Mouse (Mus musculus): ENCODE results near the gene Lsm14a. TPM values are rescaled to one million over a fixed set of nuclear protein-coding genes. Genes with fewer than 3 reads are reported as not detected.
"Not testable (repeated sequence)": the region's sequence is repeated elsewhere in the genome, so short reads cannot be mapped to it uniquely, and the experiment has no call there.

Gene Lsm14a
- polyA plus RNA-seq, 1 experiment from 2014 or later = 110 TPM

DNA sequence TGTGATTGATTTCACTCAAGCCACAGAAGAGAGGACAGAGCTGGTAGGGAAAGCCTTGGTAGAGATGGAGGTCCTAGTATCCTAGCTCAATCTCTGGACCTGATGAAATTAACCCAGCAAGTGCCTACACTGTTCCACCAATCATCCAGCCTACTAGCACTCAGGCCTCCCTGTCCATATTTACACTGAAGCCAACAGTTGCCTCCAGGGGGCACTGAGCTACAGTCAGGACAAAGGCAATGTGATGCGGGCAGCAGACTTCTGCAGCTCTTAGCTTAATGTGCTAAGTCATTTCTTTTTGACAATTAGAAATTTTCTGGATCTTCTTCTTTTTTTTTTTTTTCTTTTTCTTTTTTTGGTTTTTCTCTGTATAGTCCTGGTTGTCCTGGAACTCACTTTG lies 41.1 kb downstream of the Lsm14a start:
- H3K4me1 ChIP-seq = no peaks in the 10 kb centered on the region
- peaks cover 70% of the 10 kb centered on the region for H3K36me3 ChIP-seq
- no peak for ATAC-seq (ENCODE audit: insufficient number of reproducible peaks, insufficient read depth, low FRiP score, low TSS enrichment)
- H3K4me2 ChIP-seq (replicated peaks) = no peak overlapping the region
- no peak overlapping the region for H3K4me3 ChIP-seq
- no peaks in the 10 kb centered on the region for H3K27me3 ChIP-seq
- no peak overlapping the region for H3K27ac ChIP-seq
- 88% methylated on average over 1 of the region's 1 CpGs for WGBS
- H3K9me3 ChIP-seq = no peaks in the 10 kb centered on the region
- no peak overlapping the region for H3K9ac ChIP-seq

DNA sequence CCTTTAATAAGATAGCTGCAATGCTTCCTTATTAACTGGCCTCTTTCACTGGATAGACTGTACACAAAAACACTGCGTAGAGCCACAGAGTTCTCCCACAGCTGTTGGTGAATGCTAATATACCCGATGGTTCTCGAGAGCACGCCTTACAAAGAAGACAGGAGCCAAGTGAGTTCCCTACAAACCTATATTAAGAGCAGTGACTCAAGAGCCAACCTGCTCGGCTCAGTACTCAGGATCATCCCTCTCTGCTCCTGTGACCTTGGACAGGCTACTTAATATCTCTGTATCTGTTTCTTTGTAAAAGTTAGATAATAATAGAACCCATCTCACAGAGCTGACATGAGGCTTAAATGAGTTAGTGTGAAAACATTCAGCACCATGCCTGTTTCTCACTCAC lies 42.9 kb downstream of the Lsm14a start:
- Histone ChIP-seq H3K9me3 (no peaks in the 10 kb centered on the region), H3K36me3 (peaks cover 77% of the 10 kb centered on the region), H3K27me3 (no peaks in the 10 kb centered on the region), H3K27ac (no peak overlapping the region), H3K4me1 (no peaks in the 10 kb centered on the region), H3K4me3 (no peak overlapping the region), H3K9ac (no peak overlapping the region), H3K4me2 (replicated peaks) (no peak overlapping the region)
- ATAC-seq (ENCODE audit: insufficient number of reproducible peaks, insufficient read depth, low FRiP score, low TSS enrichment) = no peak
- 96% methylated on average over 5 of the region's 5 CpGs for WGBS

DNA sequence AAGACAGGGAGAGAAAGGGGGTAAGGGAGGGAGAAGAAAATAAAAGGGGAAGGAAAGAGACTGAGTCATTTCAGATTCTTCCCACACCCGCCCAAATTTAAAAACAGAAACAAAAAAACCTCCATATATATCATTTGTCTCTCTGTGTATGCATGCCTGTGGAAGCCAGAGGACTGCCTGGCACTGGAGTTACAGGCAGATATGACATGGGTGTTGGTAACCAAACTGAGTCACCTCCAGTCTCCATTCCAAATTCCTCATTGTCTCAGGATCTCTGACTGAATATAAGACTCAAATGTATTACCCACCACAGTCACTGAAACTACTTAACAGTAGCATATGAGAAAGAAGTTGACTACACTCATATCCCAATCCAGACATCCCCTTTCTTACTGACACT lies 45.1 kb downstream of the Lsm14a start:
- ATAC-seq (ENCODE audit: insufficient number of reproducible peaks, insufficient read depth, low FRiP score, low TSS enrichment) = no peak
- H3K4me1 ChIP-seq = no peaks in the 10 kb centered on the region
- H3K9ac ChIP-seq = no peak overlapping the region
- peaks cover 86% of the 10 kb centered on the region for H3K36me3 ChIP-seq
- no peak overlapping the region for H3K4me3 ChIP-seq
- WGBS = 86% methylated on average over 1 of the region's 1 CpGs
- no peaks in the 10 kb centered on the region for H3K27me3 ChIP-seq
- no peak overlapping the region for H3K4me2 ChIP-seq (replicated peaks)
- H3K9me3 ChIP-seq = no peaks in the 10 kb centered on the region
- H3K27ac ChIP-seq = no peak overlapping the region

DNA sequence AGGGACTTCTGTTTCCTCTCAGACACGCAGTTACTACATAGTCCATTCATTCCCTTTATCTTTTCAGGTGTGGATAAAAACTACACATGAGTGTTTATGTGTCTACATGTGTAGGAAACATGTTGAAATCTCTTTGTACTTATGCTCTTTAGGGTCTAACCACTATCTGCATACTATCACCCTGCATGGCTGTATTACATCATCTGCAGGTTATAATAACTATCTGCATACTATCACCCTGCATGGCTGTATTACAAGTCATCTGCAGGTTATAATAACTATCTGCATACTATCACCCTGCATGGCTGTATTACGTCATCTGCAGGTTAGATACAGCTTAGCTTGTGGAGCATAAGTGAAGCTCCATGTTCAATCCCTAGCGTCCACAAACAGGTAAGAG lies 46.1 kb downstream of the Lsm14a start:
- no peak overlapping the region for H3K27ac ChIP-seq
- H3K36me3 ChIP-seq = peaks cover 90% of the 10 kb centered on the region
- H3K9ac ChIP-seq = no peak overlapping the region
- H3K9me3 ChIP-seq = no peaks in the 10 kb centered on the region
- no peaks in the 10 kb centered on the region for H3K4me1 ChIP-seq
- H3K4me3 ChIP-seq = no peak overlapping the region
- H3K4me2 ChIP-seq (replicated peaks) = no peak overlapping the region
- ATAC-seq (ENCODE audit: insufficient number of reproducible peaks, insufficient read depth, low FRiP score, low TSS enrichment) = no peak
- 86% methylated on average over 3 of the region's 3 CpGs for WGBS
- no peaks in the 10 kb centered on the region for H3K27me3 ChIP-seq

DNA sequence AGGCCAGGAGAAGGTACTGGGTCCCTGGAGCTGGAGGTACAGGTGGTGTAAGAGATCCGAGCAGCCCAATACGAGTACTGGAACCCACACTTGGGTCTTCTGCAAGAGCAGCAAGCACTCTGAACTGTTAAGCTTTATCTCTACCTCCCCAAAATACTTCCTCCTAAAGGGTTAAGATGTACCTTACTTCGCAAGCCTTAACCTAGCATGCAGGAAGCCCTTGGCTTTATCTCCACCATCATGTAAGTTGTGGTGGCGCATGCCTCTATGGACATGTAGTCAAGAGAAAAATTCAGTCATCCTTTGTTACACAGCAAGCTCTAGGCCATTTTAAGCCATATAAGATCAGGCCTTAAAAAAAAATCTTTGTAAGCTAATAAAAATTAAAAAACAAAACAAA lies 46.6 kb downstream of the Lsm14a start:
- no peak overlapping the region for H3K27ac ChIP-seq
- H3K27me3 ChIP-seq = no peaks in the 10 kb centered on the region
- no peaks in the 10 kb centered on the region for H3K4me1 ChIP-seq
- H3K36me3 ChIP-seq = peaks cover 90% of the 10 kb centered on the region
- H3K4me2 ChIP-seq (replicated peaks) = no peak overlapping the region
- ATAC-seq (ENCODE audit: insufficient number of reproducible peaks, insufficient read depth, low FRiP score, low TSS enrichment) = no peak
- no peak overlapping the region for H3K9ac ChIP-seq
- no peaks in the 10 kb centered on the region for H3K9me3 ChIP-seq
- 94% methylated on average over 4 of the region's 4 CpGs for WGBS
- H3K4me3 ChIP-seq = no peak overlapping the region

DNA sequence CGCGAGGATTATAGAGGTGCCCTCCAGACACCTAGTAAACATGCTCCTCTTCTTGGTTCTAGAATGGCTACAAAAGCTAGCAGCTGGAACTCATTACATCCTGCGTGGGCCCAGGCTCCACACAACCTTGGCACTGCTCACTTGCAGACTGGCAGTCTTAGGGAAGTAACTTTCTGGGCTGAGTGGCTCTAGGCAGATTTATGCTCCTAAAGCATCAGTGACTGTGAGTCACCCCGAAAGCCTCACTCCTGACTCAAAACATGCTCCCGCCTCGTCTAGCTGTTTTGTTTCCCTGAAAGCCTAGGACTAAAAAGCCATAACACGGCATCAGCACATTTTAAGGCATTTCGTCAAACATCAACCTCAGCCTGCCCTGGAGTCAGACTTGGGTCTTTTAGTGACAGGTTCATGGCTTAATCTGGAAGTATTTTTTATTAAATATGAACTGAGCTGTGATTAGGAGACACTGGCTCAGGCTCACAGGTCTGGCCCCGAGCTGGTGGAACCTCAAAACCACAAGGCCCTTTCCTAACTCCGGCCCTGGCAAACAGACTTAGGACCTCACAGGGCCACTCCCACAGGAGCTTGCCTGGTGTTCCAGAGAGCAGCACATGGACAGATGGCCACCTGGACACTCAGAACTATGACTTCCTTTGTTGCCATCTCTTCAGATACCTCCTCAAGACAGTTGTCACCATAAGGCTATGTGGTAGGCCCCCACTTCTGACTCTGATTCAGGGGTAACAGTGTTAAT lies 50.9 kb downstream of the Lsm14a start:
- Histone ChIP-seq H3K9me3 (no peaks in the 10 kb centered on the region), H3K27me3 (no peaks in the 10 kb centered on the region), H3K36me3 (peaks cover 62% of the 10 kb centered on the region), H3K4me2 (replicated peaks) (no peak overlapping the region), H3K27ac (no peak overlapping the region), H3K4me3 (no peak overlapping the region), H3K9ac (no peak overlapping the region), H3K4me1 (peaks cover 4% of the 10 kb centered on the region; the same call in 1 of the 2 replicates)
- WGBS = 80% methylated on average over 10 of the region's 10 CpGs
- ATAC-seq (ENCODE audit: insufficient number of reproducible peaks, insufficient read depth, low FRiP score, low TSS enrichment) = no peak

DNA sequence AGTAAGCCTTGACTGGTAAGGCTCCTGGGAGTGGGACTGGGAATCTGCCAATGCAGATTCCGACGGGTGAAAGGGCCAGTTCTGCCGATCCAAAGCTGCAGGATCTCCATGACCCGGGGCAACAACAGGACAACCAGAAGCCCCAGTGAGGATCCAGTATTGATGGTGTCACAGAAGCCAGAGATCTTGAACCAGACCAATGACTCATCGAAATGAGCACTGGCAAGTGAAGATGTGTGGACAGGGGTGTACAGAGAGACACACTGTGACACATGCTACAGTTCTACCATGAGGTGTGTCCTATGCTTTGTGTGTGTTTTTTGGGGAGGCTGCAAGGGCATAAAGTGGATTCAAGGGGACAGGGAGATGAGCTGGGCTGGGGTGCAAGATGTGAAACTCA lies 52.3 kb downstream of the Lsm14a start:
- no peak overlapping the region for H3K4me3 ChIP-seq
- WGBS = 93% methylated on average over 5 of the region's 5 CpGs
- 0 out of 2 replicates have a peak, but pooled peaks cover 5% of the 10 kb centered on the region for H3K9me3 ChIP-seq
- ATAC-seq (ENCODE audit: insufficient number of reproducible peaks, insufficient read depth, low FRiP score, low TSS enrichment) = no peak
- peaks cover 4% of the 10 kb centered on the region; the same call in 1 of the 2 replicates for H3K4me1 ChIP-seq
- peaks cover 52% of the 10 kb centered on the region for H3K36me3 ChIP-seq
- H3K9ac ChIP-seq = no peak overlapping the region
- no peaks in the 10 kb centered on the region for H3K27me3 ChIP-seq
- H3K27ac ChIP-seq = no peak overlapping the region
- H3K4me2 ChIP-seq (replicated peaks) = no peak overlapping the region

DNA sequence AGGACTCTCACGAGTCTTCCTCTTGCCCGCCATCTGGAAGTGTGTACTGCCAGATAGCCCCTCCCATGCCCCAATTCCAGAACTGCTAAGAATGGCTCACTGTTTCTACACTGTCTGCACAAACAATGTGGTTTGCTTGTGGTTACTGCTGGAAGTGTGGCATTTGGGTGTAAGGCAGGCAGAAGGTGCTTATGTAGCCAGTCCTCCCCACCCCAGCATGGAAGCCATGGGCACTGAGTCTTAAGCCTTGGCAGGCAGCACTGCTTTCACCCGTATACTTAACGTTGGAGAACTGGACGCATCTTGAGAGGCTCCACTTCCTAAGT lies 54.0 kb downstream of the Lsm14a start:
- H3K36me3 ChIP-seq = peaks cover 38% of the 10 kb centered on the region
- H3K4me3 ChIP-seq = no peak overlapping the region
- H3K4me2 ChIP-seq (replicated peaks) = no peak overlapping the region
- H3K4me1 ChIP-seq = peaks cover 4% of the 10 kb centered on the region; the same call in 1 of the 2 replicates
- H3K27ac ChIP-seq = 0 out of 2 replicates have a peak overlapping the region, but pooled peaks have one; percentile 27
- H3K9me3 ChIP-seq = 0 out of 2 replicates have a peak, but pooled peaks cover 5% of the 10 kb centered on the region
- no peak overlapping the region for H3K9ac ChIP-seq
- peak; percentile 49; the same call in 1 of the 2 replicates for ATAC-seq (ENCODE audit: insufficient number of reproducible peaks, insufficient read depth, low FRiP score, low TSS enrichment)
- no peaks in the 10 kb centered on the region for H3K27me3 ChIP-seq
- 67% methylated on average over 5 of the region's 5 CpGs for WGBS

DNA sequence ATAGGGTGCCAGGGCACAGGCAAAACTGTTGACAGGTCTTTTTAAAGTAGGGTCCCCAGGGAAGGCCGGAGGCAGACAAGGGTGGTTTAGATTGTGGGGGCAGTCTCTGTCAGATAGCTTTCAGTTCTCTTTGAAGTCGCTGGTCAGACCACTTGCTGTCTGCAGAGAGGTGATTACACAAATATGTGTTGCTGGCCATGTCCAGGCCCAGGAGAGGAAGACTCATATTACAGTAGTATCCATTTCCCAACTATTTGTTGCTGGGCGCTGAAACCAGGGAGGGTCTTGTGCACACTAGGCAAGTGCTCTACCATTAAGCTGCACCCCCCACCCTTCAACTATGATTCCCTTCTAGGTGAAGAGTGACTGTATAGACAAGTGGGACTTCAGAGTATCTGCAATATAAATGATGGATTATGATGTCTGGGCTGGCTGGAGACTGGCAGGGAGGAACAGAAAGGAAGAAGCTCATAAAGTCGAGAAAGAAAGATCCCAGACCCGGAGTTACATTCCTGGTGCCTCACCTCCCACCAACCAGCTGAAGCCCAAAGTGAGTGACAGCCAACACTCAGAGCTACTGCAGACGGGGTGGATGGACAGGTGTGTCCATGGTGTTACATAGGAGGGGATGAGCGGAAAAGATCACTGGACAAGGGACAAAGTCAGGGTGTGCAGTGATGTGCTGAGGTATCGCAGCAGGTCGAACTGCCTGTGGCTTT lies 54.5 kb downstream of the Lsm14a start:
- no peak overlapping the region for H3K4me3 ChIP-seq
- peaks cover 33% of the 10 kb centered on the region for H3K36me3 ChIP-seq
- H3K9ac ChIP-seq = no peak overlapping the region
- no peak overlapping the region for H3K27ac ChIP-seq
- H3K4me2 ChIP-seq (replicated peaks) = no peak overlapping the region
- WGBS = 59% methylated on average over 9 of the region's 9 CpGs
- no peak for ATAC-seq (ENCODE audit: insufficient number of reproducible peaks, insufficient read depth, low FRiP score, low TSS enrichment)
- H3K27me3 ChIP-seq = no peaks in the 10 kb centered on the region
- 0 out of 2 replicates have a peak, but pooled peaks cover 5% of the 10 kb centered on the region for H3K9me3 ChIP-seq
- H3K4me1 ChIP-seq = peaks cover 4% of the 10 kb centered on the region; the same call in 1 of the 2 replicates

DNA sequence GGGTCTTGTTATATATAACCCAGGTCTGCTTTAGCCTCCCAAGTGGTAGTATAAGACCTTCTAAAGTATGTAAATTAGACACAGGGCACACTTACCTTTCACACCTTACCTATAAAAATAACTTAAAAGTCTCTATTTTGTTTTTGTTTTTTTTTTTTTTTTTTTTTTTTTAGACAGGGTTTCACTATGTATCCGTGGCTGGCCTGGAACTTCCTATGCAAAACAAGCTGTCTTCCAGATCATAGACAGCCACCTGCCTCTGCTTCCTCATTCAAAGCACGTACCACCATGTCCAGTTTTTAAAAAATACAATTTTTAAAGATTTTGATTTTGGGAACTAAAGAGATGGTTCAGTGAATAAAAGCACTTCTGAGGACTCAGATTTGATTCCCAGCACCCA lies 55.8 kb downstream of the Lsm14a start:
- WGBS = 89% methylated on average over 2 of the region's 2 CpGs
- Histone ChIP-seq H3K4me3 (no peak overlapping the region), H3K9me3 (0 out of 2 replicates have a peak, but pooled peaks cover 5% of the 10 kb centered on the region), H3K27ac (no peak overlapping the region), H3K36me3 (peaks cover 20% of the 10 kb centered on the region), H3K27me3 (no peaks in the 10 kb centered on the region), H3K4me2 (replicated peaks) (no peak overlapping the region), H3K4me1 (peaks cover 4% of the 10 kb centered on the region; the same call in 1 of the 2 replicates), H3K9ac (no peak overlapping the region)
- ATAC-seq (ENCODE audit: insufficient number of reproducible peaks, insufficient read depth, low FRiP score, low TSS enrichment) = no peak

DNA sequence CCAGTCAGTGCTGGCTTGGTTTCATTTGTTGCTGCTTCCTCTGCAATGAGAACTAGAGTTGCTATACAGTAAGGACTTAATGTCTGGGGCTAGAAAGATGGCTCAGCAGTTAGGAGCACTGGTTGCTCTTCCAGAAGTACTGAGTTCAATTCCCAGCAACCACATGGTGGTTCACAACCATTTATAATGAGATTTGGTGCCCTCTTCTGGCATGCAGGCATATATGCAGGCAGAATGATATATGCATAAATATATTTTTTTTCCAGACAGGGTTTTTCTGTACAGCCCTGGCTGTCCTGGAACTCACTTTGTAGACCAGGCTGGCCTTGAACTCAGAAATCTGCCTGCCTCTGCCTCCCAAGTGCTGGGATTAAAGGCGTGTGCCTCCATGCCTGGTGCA lies 56.6 kb downstream of the Lsm14a start:
- H3K9ac ChIP-seq; H3K27me3 ChIP-seq; ATAC-seq (ENCODE audit: insufficient number of reproducible peaks, insufficient read depth, low FRiP score, low TSS enrichment); H3K9me3 ChIP-seq; H3K4me3 ChIP-seq; H3K4me1 ChIP-seq; H3K4me2 ChIP-seq (replicated peaks); H3K27ac ChIP-seq: not testable (repeated sequence)
- peaks cover 13% of the 10 kb centered on the region; the same call in 1 of the 2 replicates for H3K36me3 ChIP-seq
- WGBS = 82% methylated on average over 1 of the region's 1 CpGs

DNA sequence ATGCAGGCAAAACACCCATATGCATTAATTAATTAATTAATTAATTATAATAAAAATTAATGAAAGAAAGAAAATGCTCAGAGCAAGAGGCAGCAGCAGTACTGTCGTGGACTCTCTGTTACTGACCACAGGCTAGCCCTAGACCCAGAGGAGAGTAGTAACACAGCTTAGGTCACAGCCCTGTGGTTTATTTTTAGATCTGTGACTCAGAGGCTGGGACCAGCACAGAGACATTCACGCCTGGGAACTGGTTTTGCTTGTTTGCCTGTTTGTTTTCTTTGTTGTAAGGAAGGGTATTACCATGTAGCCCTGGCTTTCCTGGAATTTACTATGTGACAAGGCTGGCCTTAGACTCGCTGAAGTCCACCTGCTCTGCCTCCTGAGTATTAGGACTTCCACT lies 65.6 kb downstream of the Lsm14a start:
- ATAC-seq (ENCODE audit: insufficient number of reproducible peaks, insufficient read depth, low FRiP score, low TSS enrichment) = no peak
- Histone ChIP-seq H3K27ac (no peak overlapping the region), H3K9ac (no peak overlapping the region), H3K36me3 (no peaks in the 10 kb centered on the region), H3K9me3 (peaks cover 3% of the 10 kb centered on the region; the same call in 1 of the 2 replicates), H3K4me3 (no peak overlapping the region), H3K4me1 (no peaks in the 10 kb centered on the region), H3K27me3 (no peaks in the 10 kb centered on the region), H3K4me2 (replicated peaks) (no peak overlapping the region)
- WGBS = 62% methylated on average over 3 of the region's 3 CpGs

All from embryonic facial prominence, embryonic 12.5 days (tissue).